Comparison of ENCODE assay signal across 9 mouse cellular contexts in genomic region chr8:108027561-108028025, GRCm38 (mm10).
DNase-seq lines count a peak whose midpoint lies in the region; ATAC-seq and TF ChIP-seq lines count a peak whose summit lies in the region.
"Had no signal": no experiment of that assay in that cellular context is flagged by ENCODE, and none has a peak within 500 bp of the region (broad histone marks: within the 10 kb centered on the region; RNA-seq: fewer than 3 reads in every experiment).

No protein-coding gene starts in this region.

- no peak for TF ChIP-seq CTCF in lung, embryonic 14.5 days (IDR thresholded peaks at IDR 0.05; ENCODE audit: low read depth)
- no peak for TF ChIP-seq CTCF in stomach, postnatal 0 days (IDR thresholded peaks at IDR 0.05; ENCODE audit: low read depth)

- WGBS in lung, embryonic 14.5 days, result 20% methylated on average over 20 of the region's 20 CpGs
- 3% methylated on average over 20 of the region's 20 CpGs for WGBS in limb, embryonic 11.5 days
- WGBS in stomach, postnatal 0 days, result 31% methylated on average over 20 of the region's 20 CpGs

- peak overlapping the region; percentile 57 for H3K4me2 ChIP-seq in lung, embryonic 14.5 days
- peak overlapping the region; percentile 37; the same call in 1 of the 2 replicates for H3K4me2 ChIP-seq in limb, embryonic 11.5 days (ENCODE audit: low read depth, severe bottlenecking)
- peak overlapping the region; percentile 39 for H3K4me2 ChIP-seq in stomach, postnatal 0 days (replicated peaks; ENCODE audit: low read depth)

- no peak for TF ChIP-seq EP300 in stomach, postnatal 0 days (optimal IDR thresholded peaks at IDR 0.05)

- H3K9ac ChIP-seq in lung, embryonic 14.5 days, result no peak overlapping the region; the same call in 1 of the 2 replicates
- no peak overlapping the region for H3K9ac ChIP-seq in limb, embryonic 11.5 days (ENCODE audit: low read length)
- no peak overlapping the region for H3K9ac ChIP-seq in stomach, postnatal 0 days (ENCODE audit: low read length)

- no peak overlapping the region for H3K27ac ChIP-seq in lung, embryonic 14.5 days (ENCODE audit: low read depth)
- peak overlapping the region; percentile 89 for H3K27ac ChIP-seq in limb, embryonic 11.5 days (replicated peaks; ENCODE audit: low read depth, low read length)
- no peak overlapping the region for H3K27ac ChIP-seq in stomach, postnatal 0 days (replicated peaks)

- no peak for ATAC-seq in lung, embryonic 14.5 days (ENCODE audit: insufficient read depth)
- peak; percentile 92 for ATAC-seq in limb, embryonic 11.5 days (ENCODE audit: insufficient number of reproducible peaks, low FRiP score, low TSS enrichment, low read depth)
- ATAC-seq in stomach, postnatal 0 days (ENCODE audit: low FRiP score, low TSS enrichment), result no peak

- peak overlapping the region; percentile 20 for H3K4me3 ChIP-seq in lung, embryonic 14.5 days (ENCODE audit: low read depth, low read length)
- H3K4me3 ChIP-seq in limb, embryonic 11.5 days (ENCODE audit: low read depth, low read length), result peak overlapping the region; percentile 3; the same call in 1 of the 2 replicates
- H3K4me3 ChIP-seq in stomach, postnatal 0 days (ENCODE audit: low read depth, low read length), result no peak overlapping the region
- H3K4me3 ChIP-seq: myocyte had no signal

- peaks cover 6% of the 10 kb centered on the region; the same call in 1 of the 2 replicates for H3K4me1 ChIP-seq in lung, embryonic 14.5 days (ENCODE audit: insufficient read depth)
- peaks cover 29% of the 10 kb centered on the region for H3K4me1 ChIP-seq in limb, embryonic 11.5 days (ENCODE audit: control insufficient read depth, insufficient read depth, low read length)
- no peaks in the 10 kb centered on the region for H3K4me1 ChIP-seq in stomach, postnatal 0 days (replicated peaks; ENCODE audit: control insufficient read depth, insufficient read depth)

- DNase-seq in adrenal gland, adult (ENCODE audit: inconsistent age in 2 of 2, low spot score in 1 of 2), result peak; percentile 35 to 66
- no peak for DNase-seq in adrenal gland, postnatal 25 days
- peak; percentile 41 for DNase-seq in lung, embryonic 14.5 days
- DNase-seq in lung, postnatal 4 days, result no peak
- peak; percentile 93 for DNase-seq in limb, embryonic 11.5 days (ENCODE audit: low spot score)
- DNase-seq in stomach, postnatal 0 days (ENCODE audit: low spot score), result no peak
- DNase-seq in gastrocnemius, postnatal 10 days, result no peak
- DNase-seq in frontal cortex, postnatal 25 days (ENCODE audit: low spot score in 2 of 2), result no peak

- H3K36me3 ChIP-seq in lung, embryonic 14.5 days (ENCODE audit: insufficient read depth), result no peaks in the 10 kb centered on the region
- H3K36me3 ChIP-seq in limb, embryonic 11.5 days (ENCODE audit: control insufficient read depth, insufficient read depth, low read length), result no peaks in the 10 kb centered on the region
- no peaks in the 10 kb centered on the region for H3K36me3 ChIP-seq in stomach, postnatal 0 days (ENCODE audit: control insufficient read depth, insufficient read depth, low read length)

- no peaks in the 10 kb centered on the region for H3K9me3 ChIP-seq in lung, embryonic 14.5 days (ENCODE audit: low read depth, low read length)
- no peaks in the 10 kb centered on the region for H3K9me3 ChIP-seq in limb, embryonic 11.5 days (ENCODE audit: control insufficient read depth, low read length)
- no peaks in the 10 kb centered on the region for H3K9me3 ChIP-seq in stomach, postnatal 0 days (ENCODE audit: control insufficient read depth, low read length)

- no peaks in the 10 kb centered on the region for H3K27me3 ChIP-seq in lung, embryonic 14.5 days (ENCODE audit: insufficient read depth, low read length)
- no peaks in the 10 kb centered on the region for H3K27me3 ChIP-seq in limb, embryonic 11.5 days (ENCODE audit: control insufficient read depth, insufficient read depth, low read length)
- H3K27me3 ChIP-seq in stomach, postnatal 0 days (ENCODE audit: control insufficient read depth, insufficient read depth, low read length), result no peaks in the 10 kb centered on the region

Comparison
In these comparisons a context has a peak if more than half of its experiments do, and no peak if none do; other contexts are left out.
1. DNase-seq: peak in adrenal gland, adult (2 of 2), lung, embryonic 14.5 days (single experiment) and limb, embryonic 11.5 days (single experiment); none in adrenal gland, postnatal 25 days (single experiment), lung, postnatal 4 days (0 of 2), stomach, postnatal 0 days (single experiment), gastrocnemius, postnatal 10 days (single experiment) and frontal cortex, postnatal 25 days (0 of 2).
2. Peak in every context shown above with its lines, with median percentiles within 50 percentile points of each other: H3K4me2 ChIP-seq.